Mouse (Mus musculus): ENCODE results near the gene Tmem62. TPM values are rescaled to one million over a fixed set of nuclear protein-coding genes. Genes with fewer than 3 reads are reported as not detected.
A peak's percentile ranks its signal among the peaks of the same experiment; 100 is the strongest.

The Tmem62 gene
- polyA plus RNA-seq (2012; rRNA removed): 4.9 and 5.5 TPM in 2 replicates

DNA sequence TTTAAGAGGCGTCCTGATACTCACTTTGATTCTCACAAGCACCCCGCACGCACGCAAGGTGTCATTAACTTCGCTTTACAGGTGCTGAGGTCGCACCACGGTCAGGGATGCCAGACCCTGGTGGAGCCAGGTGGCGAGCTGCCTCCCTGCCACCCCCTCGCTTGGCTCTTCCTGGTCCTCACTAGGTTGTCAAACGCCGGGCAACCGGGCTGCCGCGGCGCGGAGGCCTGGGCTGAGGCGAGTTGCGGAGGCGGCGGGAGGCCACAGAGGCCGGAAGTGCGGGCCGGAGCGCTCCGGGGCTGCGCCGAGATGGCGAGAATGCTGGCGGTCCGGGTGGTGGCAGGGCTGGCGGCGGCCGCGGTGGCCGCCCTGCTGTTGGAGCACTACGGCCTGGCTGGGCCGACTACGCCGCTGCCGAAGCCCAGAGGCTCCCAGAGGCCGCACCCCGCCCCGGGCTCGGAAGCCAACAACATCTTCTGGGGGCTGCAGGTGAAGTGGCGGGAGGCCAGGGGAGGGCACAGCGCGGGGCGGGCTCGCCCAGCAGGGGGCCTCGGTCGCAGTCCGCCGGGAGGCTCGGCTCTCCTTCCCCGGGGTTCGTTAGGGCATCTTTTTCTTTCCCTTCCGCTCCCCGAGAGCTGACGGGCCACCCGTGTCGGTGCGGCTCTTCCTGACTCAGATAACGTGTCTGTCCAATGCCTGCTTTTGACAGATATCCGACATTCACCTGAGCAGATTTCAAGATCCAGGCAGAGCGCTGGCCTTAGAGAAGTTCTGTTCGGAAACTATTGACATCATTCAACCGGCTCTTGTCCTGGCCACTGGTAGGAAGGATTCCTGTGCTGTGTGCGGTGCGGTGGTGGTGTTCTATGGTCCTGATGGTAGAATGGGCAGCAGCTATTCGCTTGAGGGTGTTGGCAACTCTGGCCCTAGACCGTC lies at the start of gene Tmem62:
Gene Tmem62, plus strand, starts transcription at position 28 of the 936 bp plus-strand sequence.
- peaks cover 5% of the 10 kb centered on the region; the same call in 1 of the 2 replicates for H3K36me3 ChIP-seq (ENCODE audit: control insufficient read depth, insufficient read depth, low read length)

DNA sequence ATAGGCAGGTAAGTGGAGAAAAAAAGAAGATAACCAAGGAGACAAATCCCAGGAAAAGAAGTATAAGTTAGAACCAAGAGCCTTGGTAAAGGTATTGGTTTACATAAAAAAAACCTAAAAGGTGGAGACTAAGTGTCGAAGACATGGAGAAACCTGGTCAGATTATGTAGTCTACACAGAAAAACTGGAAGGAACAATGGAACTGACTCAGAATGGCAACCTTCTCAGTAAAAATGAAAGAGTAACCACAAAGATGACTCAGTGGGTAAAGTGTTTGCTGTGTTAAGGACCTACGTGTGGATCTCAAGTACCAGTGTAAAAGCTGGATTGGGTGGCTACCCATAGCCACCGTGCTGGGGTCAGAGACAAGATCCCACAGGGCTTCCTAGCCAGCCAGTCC lies 43.8 kb upstream of the Tmem62 start:
- no peak for DNase-seq (ENCODE audit: low read depth in 1 of 2, low spot score in 2 of 2)
- Histone ChIP-seq H3K36me3 (ENCODE audit: control insufficient read depth, insufficient read depth, low read length) (peaks cover 22% of the 10 kb centered on the region), H3K27me3 (ENCODE audit: control insufficient read depth, insufficient read depth, low read length) (no peaks in the 10 kb centered on the region), H3K4me3 (ENCODE audit: extremely low read depth, insufficient read depth, insufficient read length) (no peak overlapping the region), H3K4me1 (ENCODE audit: control insufficient read depth, insufficient read depth, insufficient read length) (no peaks in the 10 kb centered on the region), H3K27ac (ENCODE audit: insufficient read depth, low read length) (no peak overlapping the region)
- WGBS: 90% methylated on average over 3 of the region's 3 CpGs
- TF ChIP-seq CTCF (IDR thresholded peaks at IDR 0.05; ENCODE audit: extremely low read depth, insufficient read depth, insufficient read length, insufficient replicate concordance): no peak
- no peak for TF ChIP-seq POLR2A (IDR thresholded peaks at IDR 0.05; ENCODE audit: low read depth, low read length)

More for the DNA sequence above, at the start of gene Tmem62:
- WGBS: 2% methylated on average over 69 of the region's 71 CpGs
- Histone ChIP-seq H3K27ac (ENCODE audit: insufficient read depth, low read length) (peak within 1 kb of the TSS; percentile 84), H3K27me3 (ENCODE audit: control insufficient read depth, insufficient read depth, low read length) (no peaks in the 10 kb centered on the region), H3K4me3 (ENCODE audit: extremely low read depth, insufficient read depth, insufficient read length) (peak within 1 kb of the TSS; percentile 66), H3K4me1 (ENCODE audit: control insufficient read depth, insufficient read depth, insufficient read length) (no peaks in the 10 kb centered on the region; the same call in none of the 2 replicates)
- peak; percentile 34 to 74 for DNase-seq (ENCODE audit: low read depth in 1 of 2, low spot score in 2 of 2)
- TF ChIP-seq POLR2A (IDR thresholded peaks at IDR 0.05; ENCODE audit: low read depth, low read length) (peak; percentile 18), CTCF (IDR thresholded peaks at IDR 0.05; ENCODE audit: extremely low read depth, insufficient read depth, insufficient read length, insufficient replicate concordance) (peak; percentile 50; the same call in 1 of the 2 replicates)

DNA sequence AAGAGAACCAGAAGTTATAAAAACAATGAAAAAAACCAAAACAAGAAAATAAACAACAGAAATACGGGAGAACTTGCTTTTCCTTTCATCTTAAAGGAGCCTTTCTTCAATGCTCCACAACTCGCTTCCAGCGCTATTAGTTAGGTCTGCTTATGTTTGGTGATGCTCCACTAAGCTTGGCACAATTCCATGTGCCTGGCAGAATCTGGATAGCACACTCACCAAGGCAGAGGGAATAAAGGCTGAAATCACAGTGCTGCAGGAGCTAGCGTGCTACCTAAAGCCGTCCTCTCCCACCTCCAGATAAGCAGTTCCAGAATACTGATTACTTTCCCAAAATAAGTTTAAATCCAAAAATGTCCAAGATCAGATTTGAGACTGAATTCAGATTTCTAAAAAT lies 25.6 kb upstream of the Tmem62 start:
- no peak overlapping the region for H3K27ac ChIP-seq (ENCODE audit: insufficient read depth, low read length)
- DNase-seq (ENCODE audit: low read depth in 1 of 2, low spot score in 2 of 2): no peak
- no peak overlapping the region for H3K4me3 ChIP-seq (ENCODE audit: extremely low read depth, insufficient read depth, insufficient read length)
- TF ChIP-seq POLR2A (IDR thresholded peaks at IDR 0.05; ENCODE audit: low read depth, low read length) (no peak), CTCF (IDR thresholded peaks at IDR 0.05; ENCODE audit: extremely low read depth, insufficient read depth, insufficient read length, insufficient replicate concordance) (no peak)
- 96% methylated on average over 5 of the region's 5 CpGs for WGBS
- no peaks in the 10 kb centered on the region for H3K27me3 ChIP-seq (ENCODE audit: control insufficient read depth, insufficient read depth, low read length)
- H3K4me1 ChIP-seq (ENCODE audit: control insufficient read depth, insufficient read depth, insufficient read length): no peaks in the 10 kb centered on the region
- peaks cover 34% of the 10 kb centered on the region for H3K36me3 ChIP-seq (ENCODE audit: control insufficient read depth, insufficient read depth, low read length)

DNA sequence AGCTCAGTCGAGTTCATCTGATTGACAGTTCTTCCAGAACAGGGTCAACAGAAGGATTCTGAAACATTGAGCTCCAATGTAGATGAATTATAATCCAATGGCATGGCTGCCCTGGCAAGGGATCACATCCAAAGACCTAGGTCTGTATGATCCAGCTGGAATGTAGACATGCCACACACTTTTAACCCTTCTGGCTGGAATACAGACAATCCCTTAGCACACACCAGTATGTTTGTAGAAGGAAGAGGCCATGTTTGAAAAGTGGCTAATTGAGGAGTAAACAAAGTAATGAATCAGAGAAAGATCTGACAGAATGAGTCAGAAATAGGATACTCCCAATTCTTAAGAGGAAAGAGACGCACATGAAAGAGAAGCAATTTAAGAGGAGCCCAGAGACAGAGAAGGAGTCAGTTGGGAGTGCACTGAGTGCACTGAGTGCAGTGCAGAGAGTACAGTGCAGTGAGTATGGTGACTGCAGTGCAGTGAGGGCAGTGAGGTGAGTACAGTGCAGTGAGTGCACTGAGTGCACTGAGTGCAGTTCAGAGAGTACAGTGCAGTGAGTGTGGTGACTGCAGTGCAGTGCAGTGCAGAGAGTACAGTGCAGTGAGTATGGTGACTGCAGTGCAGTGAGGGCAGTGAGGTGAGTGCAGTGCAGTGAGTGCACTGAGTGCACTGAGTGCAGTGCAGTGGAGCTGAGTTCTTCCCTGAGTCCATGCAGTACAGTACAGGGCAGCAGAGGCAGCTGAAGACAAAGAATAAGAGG lies 24.5 kb upstream of the Tmem62 start:
- H3K27me3 ChIP-seq (ENCODE audit: control insufficient read depth, insufficient read depth, low read length): no peaks in the 10 kb centered on the region
- no peak overlapping the region for H3K4me3 ChIP-seq (ENCODE audit: extremely low read depth, insufficient read depth, insufficient read length)
- WGBS: 89% methylated on average over 2 of the region's 2 CpGs
- DNase-seq (ENCODE audit: low read depth in 1 of 2, low spot score in 2 of 2): no peak
- H3K36me3 ChIP-seq (ENCODE audit: control insufficient read depth, insufficient read depth, low read length): peaks cover 25% of the 10 kb centered on the region
- H3K27ac ChIP-seq (ENCODE audit: insufficient read depth, low read length): no peak overlapping the region
- TF ChIP-seq CTCF (IDR thresholded peaks at IDR 0.05; ENCODE audit: extremely low read depth, insufficient read depth, insufficient read length, insufficient replicate concordance) (no peak), POLR2A (IDR thresholded peaks at IDR 0.05; ENCODE audit: low read depth, low read length) (no peak)
- H3K4me1 ChIP-seq (ENCODE audit: control insufficient read depth, insufficient read depth, insufficient read length): no peaks in the 10 kb centered on the region

DNA sequence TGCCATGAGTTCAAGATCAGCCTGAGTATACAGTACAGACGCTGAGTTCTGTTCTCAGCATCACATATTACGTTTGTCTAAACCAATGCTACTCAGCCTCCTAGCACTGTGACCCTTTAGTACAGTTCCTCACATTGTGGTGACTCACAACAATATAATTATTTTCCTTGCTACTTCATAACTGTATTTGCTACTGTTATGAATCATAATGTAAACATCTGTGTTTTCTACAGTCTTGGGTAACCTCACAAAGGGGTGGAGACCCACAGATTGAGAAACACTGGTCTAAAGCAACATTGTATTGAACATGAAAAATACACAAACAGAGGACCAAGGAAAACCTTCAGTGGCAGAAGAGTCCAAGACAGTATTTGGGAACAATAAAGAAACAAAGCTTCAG lies 17.5 kb upstream of the Tmem62 start:
- no peak for DNase-seq (ENCODE audit: low read depth in 1 of 2, low spot score in 2 of 2)
- WGBS: 95% methylated on average over 2 of the region's 2 CpGs
- no peak overlapping the region for H3K4me3 ChIP-seq (ENCODE audit: extremely low read depth, insufficient read depth, insufficient read length)

DNA sequence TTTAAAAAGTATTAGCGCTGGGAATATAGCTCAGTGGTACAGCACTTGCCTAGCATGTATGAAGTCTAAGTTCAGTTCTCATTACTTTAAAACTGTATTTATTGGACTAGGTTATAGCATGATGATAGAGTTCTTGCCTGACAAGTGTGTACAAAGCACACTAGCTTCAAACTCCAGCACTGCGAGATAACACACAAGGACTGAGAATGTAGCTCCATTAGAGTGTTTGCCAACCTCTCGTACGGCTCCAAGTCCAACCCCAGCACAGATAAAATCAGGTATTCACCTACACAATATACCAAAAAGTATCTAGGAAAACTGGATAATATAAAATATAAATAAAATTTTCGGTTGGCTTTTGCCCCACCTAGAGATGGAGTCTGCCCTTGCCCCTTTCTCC lies 17.0 kb upstream of the Tmem62 start:
- Histone ChIP-seq H3K27me3 (ENCODE audit: control insufficient read depth, insufficient read depth, low read length) (no peaks in the 10 kb centered on the region), H3K27ac (ENCODE audit: insufficient read depth, low read length) (no peak overlapping the region), H3K36me3 (ENCODE audit: control insufficient read depth, insufficient read depth, low read length) (peaks cover 6% of the 10 kb centered on the region), H3K4me3 (ENCODE audit: extremely low read depth, insufficient read depth, insufficient read length) (no peak overlapping the region), H3K4me1 (ENCODE audit: control insufficient read depth, insufficient read depth, insufficient read length) (no peaks in the 10 kb centered on the region)
- DNase-seq (ENCODE audit: low read depth in 1 of 2, low spot score in 2 of 2): no peak
- TF ChIP-seq CTCF (IDR thresholded peaks at IDR 0.05; ENCODE audit: extremely low read depth, insufficient read depth, insufficient read length, insufficient replicate concordance) (no peak), POLR2A (IDR thresholded peaks at IDR 0.05; ENCODE audit: low read depth, low read length) (no peak)
- 97% methylated on average over 5 of the region's 5 CpGs for WGBS

More for the DNA sequence above, 17.5 kb upstream of the Tmem62 start:
- Histone ChIP-seq H3K36me3 (ENCODE audit: control insufficient read depth, insufficient read depth, low read length) (peaks cover 6% of the 10 kb centered on the region), H3K27ac (ENCODE audit: insufficient read depth, low read length) (no peak overlapping the region), H3K4me1 (ENCODE audit: control insufficient read depth, insufficient read depth, insufficient read length) (no peaks in the 10 kb centered on the region), H3K27me3 (ENCODE audit: control insufficient read depth, insufficient read depth, low read length) (no peaks in the 10 kb centered on the region)
- no peak for TF ChIP-seq CTCF (IDR thresholded peaks at IDR 0.05; ENCODE audit: extremely low read depth, insufficient read depth, insufficient read length, insufficient replicate concordance)
- no peak for TF ChIP-seq POLR2A (IDR thresholded peaks at IDR 0.05; ENCODE audit: low read depth, low read length)

Measured in spleen, adult 2 months (tissue).